26 mouse cellular contexts compared by ENCODE assay signal in genomic region chr5:51497910-51498517, GRCm38 (mm10).
DNase-seq lines count a peak whose midpoint lies in the region; ATAC-seq and TF ChIP-seq lines count a peak whose summit lies in the region.
"Had no signal": no experiment of that assay in that cellular context is flagged by ENCODE, and none has a peak within 500 bp of the region (broad histone marks: within the 10 kb centered on the region; RNA-seq: fewer than 3 reads in every experiment).

No protein-coding gene starts in this region.

- WGBS in lung, embryonic 14.5 days = 23% methylated on average over 9 of the region's 9 CpGs

- 0 out of 2 replicates have a peak, but pooled peaks have one; percentile 17 for ATAC-seq in lung, embryonic 14.5 days (ENCODE audit: insufficient read depth)
- peak; percentile 69 for ATAC-seq in granulocyte monocyte progenitor cell, adult 5-6 weeks (replicated peaks; ENCODE audit: poor library complexity, severe bottlenecking)
- ATAC-seq: forebrain, embryonic 14.5 days; intestine, embryonic 16.5 days had no signal

- H3K9me3 ChIP-seq in lung, embryonic 14.5 days (ENCODE audit: low read depth, low read length) = no peaks in the 10 kb centered on the region
- H3K9me3 ChIP-seq: liver, embryonic 13.5 days had no signal

- no peak overlapping the region for H3K9ac ChIP-seq in lung, embryonic 14.5 days
- H3K9ac ChIP-seq: liver, embryonic 13.5 days had no signal

- H3K27ac ChIP-seq in lung, embryonic 14.5 days (ENCODE audit: low read depth) = no peak overlapping the region
- H3K27ac ChIP-seq: gastrocnemius, adult 2 months; liver, embryonic 13.5 days had no signal

- H3K4me1 ChIP-seq in lung, embryonic 14.5 days (ENCODE audit: insufficient read depth) = no peaks in the 10 kb centered on the region
- H3K4me1 ChIP-seq: liver, embryonic 13.5 days had no signal

- peak; percentile 54 for DNase-seq in embryo, embryonic 10 days (ENCODE audit: low spot score)
- DNase-seq in embryo, embryonic 10.5 days (ENCODE audit: low spot score) = no peak
- DNase-seq in lung, embryonic 14.5 days = no peak
- DNase-seq in lung, postnatal 10 days = no peak
- peak; percentile 43 for DNase-seq in cerebellum, postnatal 14 days
- no peak for DNase-seq in thymus, postnatal 4 days
- DNase-seq in Muller cell, postnatal 12 days (ENCODE audit: inconsistent ontology term) = no peak
- DNase-seq: adrenal gland, adult 2 months; B cell, adult 2 months; gastrocnemius, adult 2 months; heart, adult 11 months; kidney, adult 9 months; kidney, postnatal 36 days; layer of hippocampus, postnatal 36 days; liver, embryonic 13.5 days; lung, adult 2 months; lung, postnatal 36 days; right cerebral cortex, postnatal 25 days; spleen, adult 18-20 months had no signal

- H3K27me3 ChIP-seq in lung, embryonic 14.5 days (ENCODE audit: insufficient read depth, low read length) = no peaks in the 10 kb centered on the region
- H3K27me3 ChIP-seq: CH12.LX had no signal

- H3K4me3 ChIP-seq in lung, embryonic 14.5 days (ENCODE audit: low read depth, low read length) = no peak overlapping the region
- H3K4me3 ChIP-seq: gastrocnemius, adult 2 months; liver, embryonic 13.5 days had no signal

- H3K4me2 ChIP-seq in lung, embryonic 14.5 days = no peak overlapping the region
- H3K4me2 ChIP-seq: heart, embryonic 11.5 days; liver, embryonic 13.5 days; midbrain, embryonic 11.5 days had no signal

- H3K36me3 ChIP-seq in lung, embryonic 14.5 days (ENCODE audit: insufficient read depth) = no peaks in the 10 kb centered on the region
- H3K36me3 ChIP-seq: G1E; liver, embryonic 13.5 days had no signal

- no peak for TF ChIP-seq CTCF in lung, embryonic 14.5 days (IDR thresholded peaks at IDR 0.05; ENCODE audit: low read depth)

Comparison
In these comparisons a context has a peak if more than half of its experiments do, and no peak if none do; other contexts are left out.
1. DNase-seq: peak in embryo, embryonic 10 days (single experiment) and cerebellum, postnatal 14 days (2 of 2); none in embryo, embryonic 10.5 days (single experiment), lung, embryonic 14.5 days (single experiment), lung, postnatal 10 days (single experiment), thymus, postnatal 4 days (single experiment) and Muller cell, postnatal 12 days (single experiment).